Mouse (Mus musculus) spleen, adult 12 weeks (tissue): ENCODE measurements around the gene Nap1l1.
"Not testable (repeated sequence)": the region's sequence is repeated elsewhere in the genome, so short reads cannot be mapped to it uniquely, and the experiment has no call there.

ENCODE experiments used
- DNase-seq: peaks from one replicate; pipeline ENCODE4 v3.0.0; 2022; ENCODE audit warnings: low spot score

The Nap1l1 gene

GRCm38 (mm10) chr10:111472686-111473510 is at the start of gene Nap1l1:
TSS of gene Nap1l1 (plus strand) at chr10:111473223.
- DNase-seq: peak; percentile 95

DNA sequence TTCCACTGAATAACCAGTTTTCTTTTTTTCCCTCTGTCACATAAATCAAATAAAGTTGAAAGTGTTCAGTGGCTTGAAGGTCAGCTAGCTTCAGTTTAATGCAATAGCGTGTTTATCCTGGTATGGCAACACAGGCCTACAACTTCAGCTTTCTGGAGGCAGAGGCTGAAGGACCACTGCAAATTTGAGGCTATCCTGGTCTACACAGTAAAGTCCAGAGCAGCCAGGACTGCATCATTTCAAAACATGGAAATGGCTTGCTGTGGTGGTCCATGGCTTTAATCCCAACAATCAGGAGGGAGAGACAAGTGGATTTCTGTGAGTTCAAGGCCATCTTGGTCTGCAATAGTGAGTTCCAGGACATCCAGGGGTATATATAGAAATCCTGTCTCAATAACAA is 46.5 kb upstream of the Nap1l1 start:
- DNase-seq: no peak

GRCm38 (mm10) chr10:111433502-111433901 is 39.5 kb upstream of the Nap1l1 start:
- DNase-seq: no peak

GRCm38 (mm10) chr10:111441034-111441440 is 32.0 kb upstream of the Nap1l1 start:
- no peak for DNase-seq

- no peak for DNase-seq
Measured at GRCm38 (mm10) chr10:111444199-111444598, 28.8 kb upstream of the Nap1l1 start.

- DNase-seq: no peak
Measured at GRCm38 (mm10) chr10:111445939-111446671, 26.9 kb upstream of the Nap1l1 start.

GRCm38 (mm10) chr10:111446672-111447008 is 26.4 kb upstream of the Nap1l1 start:
- DNase-seq: not testable (repeated sequence)

DNA sequence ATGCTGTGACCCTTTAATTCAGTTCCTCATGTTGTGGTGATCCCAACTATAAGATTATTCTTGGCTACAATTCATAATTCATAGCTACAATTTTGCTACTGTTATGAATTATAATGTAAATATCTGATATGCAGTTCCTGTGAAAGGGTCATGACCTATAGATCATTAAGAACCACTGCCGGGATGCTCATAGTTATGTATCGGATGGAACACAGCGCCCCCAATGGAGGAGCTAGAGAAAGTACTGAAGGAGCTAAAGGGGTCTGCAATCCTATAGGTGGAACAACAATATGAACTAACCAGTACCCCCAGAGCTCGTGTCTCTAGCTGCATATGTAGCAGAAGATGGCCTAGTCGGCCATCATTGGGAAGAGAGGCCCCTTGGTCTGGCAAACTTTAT is 23.4 kb upstream of the Nap1l1 start:
- not testable (repeated sequence) for DNase-seq

- no peak for DNase-seq
Measured at GRCm38 (mm10) chr10:111451683-111452322, 21.2 kb upstream of the Nap1l1 start.

DNA sequence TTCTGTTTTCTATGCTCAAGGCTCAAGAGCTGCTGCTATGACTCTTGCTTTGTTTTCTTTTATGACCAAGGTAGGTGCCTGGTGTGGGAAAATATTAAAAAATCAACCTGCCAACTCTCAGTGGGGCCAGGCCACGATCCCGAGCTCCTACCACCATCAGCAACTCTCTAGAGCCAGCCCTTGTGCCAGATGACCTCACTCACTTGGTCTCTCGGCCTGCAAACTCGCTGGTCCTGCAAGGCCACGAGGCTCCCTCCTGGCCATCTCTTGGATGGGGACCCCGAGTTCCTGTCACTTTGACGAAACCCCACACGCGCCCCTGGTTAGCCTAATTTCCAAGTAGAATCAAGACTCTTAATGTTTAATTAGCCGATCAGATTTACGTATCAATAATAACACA is 20.6 kb upstream of the Nap1l1 start:
- DNase-seq: no peak

DNA sequence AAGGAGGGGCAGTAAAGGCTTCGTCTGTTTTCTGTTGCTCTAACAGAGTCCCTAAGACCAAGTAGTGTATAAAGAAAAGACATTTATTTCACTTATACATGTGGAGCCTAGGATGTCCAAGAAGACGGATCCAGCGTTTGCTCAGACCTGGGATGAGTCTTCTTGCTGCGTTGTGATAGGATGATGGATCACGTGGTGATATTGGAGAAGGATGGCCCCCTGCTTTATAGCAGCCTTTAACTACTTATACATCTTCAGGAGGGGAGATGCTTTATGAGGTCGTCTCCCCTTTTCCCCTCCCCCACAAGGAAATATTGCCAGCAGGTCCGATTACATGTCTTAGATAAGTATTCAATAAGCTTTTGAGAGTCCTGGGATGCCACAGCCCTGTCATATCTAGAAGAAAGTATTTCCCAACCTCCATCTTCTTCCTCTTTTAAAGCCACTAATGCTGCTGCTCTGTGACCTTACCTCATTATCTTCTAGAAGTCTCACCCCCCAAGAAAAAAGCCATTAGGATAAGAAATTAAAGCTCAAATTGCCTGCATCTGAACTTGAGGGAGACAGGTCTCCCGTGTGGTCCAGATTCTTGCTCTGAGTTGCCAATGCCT is 18.2 kb upstream of the Nap1l1 start:
- DNase-seq: no peak

DNA sequence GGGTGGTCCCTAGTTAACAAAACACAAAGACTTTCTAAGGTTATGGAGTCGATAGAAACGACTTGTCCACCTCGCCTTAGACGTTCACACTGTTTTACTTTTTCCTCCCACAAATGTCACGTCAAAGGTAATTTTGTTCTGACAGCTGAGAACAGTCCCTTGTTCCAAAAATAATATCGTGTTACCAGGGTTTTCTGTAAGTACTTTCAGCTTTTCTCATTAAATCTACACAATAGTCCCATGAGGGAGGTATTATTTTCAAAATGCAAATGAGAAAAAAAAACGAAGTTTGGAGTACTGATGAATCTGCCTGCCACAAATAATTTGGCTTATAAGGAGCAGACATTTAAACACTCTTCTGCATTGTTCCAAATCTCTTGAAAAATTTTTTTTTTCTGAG is 14.9 kb upstream of the Nap1l1 start:
- DNase-seq: no peak

DNA sequence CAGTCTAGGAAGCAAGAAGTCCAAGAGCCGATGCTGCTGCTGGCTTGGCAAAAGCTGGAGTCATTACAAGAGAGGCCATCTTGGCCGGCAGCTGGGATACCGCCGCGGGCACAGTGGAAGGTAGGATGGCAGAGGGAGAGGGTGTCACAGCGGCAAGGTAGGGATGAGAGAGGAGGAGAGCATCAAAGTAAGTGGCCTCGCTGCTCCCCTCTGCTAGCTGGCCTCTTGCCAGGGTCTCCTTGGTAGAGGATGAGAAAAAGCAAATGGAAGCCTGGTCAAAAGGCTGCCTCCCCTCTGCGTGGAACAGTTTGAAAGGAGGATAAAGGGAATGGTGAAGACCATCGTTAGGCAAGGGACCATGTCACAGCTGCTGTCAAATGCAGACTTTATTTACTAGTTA is 14.0 kb upstream of the Nap1l1 start:
- DNase-seq: no peak

DNA sequence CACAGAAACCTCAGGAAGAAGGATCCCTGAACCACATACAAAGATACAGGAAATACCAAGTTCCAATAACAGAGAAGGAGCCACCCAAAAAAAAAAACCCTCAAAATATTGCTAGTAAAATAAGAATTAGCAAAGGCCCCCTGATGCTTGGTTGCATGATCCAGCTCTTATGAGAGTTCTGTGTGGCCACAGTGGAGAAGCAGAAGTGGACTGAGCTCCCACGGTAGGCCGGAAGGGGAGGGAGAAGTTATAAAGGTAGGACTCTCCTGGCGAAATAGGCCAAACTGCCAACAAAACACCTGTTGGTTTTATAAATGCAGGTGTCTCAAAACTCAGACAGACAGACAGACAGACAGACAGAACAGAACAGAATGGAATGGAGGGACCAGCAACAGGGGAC is 13.1 kb upstream of the Nap1l1 start:
- no peak for DNase-seq

DNA sequence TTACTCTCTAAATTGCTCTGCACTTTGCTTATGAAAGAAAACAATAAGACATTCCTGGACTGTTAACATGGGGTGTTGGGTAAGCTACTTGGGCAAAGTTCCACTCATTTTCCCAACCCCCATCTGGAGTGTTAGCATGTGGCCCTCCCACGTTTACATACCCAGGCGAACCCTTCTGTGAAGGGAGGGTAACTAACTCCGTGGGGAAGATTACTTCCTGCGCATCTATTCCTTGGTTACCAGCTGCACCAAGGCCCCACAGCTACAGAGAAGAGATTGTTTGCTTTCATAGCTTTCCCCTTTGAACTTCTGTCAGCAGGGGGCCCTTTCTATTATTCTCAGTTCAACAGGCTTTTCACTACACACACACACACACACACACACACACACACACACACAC is 12.6 kb upstream of the Nap1l1 start:
- no peak for DNase-seq

- DNase-seq: no peak
Measured at GRCm38 (mm10) chr10:111464833-111465232, 8.2 kb upstream of the Nap1l1 start.

GRCm38 (mm10) chr10:111465409-111465808 is 7.6 kb upstream of the Nap1l1 start:
- no peak for DNase-seq

DNA sequence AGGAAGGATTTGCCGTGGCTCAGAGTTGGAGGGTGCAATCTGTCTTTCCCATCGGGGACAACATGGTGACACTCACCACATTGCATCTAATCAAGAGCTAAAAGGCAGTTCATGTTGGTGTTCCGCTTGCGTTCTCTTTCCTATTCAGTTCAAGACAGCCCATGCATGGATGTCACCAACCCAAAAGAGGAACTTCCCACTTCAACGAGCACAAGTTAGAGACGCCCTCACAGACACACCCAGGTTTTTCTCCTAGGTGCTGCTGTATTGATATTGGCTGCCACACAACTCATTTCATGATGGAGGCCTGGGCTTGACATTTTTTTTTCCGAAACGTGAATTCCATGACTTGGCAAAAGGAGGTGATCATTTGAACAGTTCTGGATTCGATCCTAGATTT is 1.9 kb upstream of the Nap1l1 start:
- peak; percentile 2 for DNase-seq

DNA sequence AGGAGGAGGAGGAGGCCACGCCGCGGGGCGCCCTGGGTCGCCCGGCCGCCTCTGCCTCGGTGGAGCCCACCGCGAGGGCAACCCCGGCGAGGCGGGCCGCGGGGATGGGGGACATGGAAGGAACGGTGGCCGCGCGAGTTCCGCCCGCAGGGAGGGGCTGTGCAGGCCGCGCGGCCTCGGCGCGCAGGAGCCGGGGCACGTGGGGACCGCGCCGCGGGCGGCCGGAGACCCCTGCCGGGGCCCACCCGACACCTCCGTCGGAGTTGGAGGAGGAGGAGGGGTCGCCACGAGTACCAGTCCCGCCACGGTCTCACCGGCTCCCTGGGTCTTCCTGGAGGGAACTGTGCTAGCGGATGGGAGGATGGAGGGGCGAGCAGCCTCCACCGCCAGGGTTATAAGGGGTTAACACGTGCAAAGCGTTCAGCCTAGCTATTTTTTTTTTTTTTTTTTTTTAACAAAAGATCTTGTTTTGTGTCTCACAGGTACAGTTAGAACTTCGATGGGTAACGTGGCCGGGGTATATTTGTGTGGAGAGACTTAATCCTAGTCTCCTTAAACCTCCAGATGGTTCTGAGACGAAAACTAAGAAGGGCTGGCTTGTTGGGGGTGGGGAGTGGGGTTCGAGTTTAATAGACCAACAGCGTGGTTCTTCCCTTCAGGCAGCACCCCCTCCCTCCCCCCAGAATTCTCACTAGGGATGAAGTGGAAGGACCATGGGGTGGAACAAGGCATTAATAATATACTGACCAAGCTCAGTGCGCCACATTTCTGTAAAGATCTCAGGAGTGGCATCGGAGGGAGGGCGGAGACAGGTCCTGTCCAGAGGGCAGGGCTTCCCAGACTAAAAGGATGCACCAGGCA is 718 bp downstream of the Nap1l1 start:
- DNase-seq: peak; percentile 40

- no peak for DNase-seq
Measured at GRCm38 (mm10) chr10:111476301-111476700, 3.3 kb downstream of the Nap1l1 start.

GRCm38 (mm10) chr10:111476989-111477510 is 4.0 kb downstream of the Nap1l1 start:
- no peak for DNase-seq
